Mouse (Mus musculus) hindbrain, postnatal 0 days (tissue): Measurements from ENCODE around the gene Atxn2. TPM values are rescaled to one million over a fixed set of nuclear protein-coding genes. Genes with fewer than 3 reads are reported as not detected.

Source experiments
- ATAC-seq: fragments of 200-750 bp; cut with Nextera tagmentation; 2 replicates; pipeline ENCODE4 v1.8.0; 2017; ENCODE audit warnings: mild to moderate bottlenecking, moderate TSS enrichment, moderate library complexity
- DNase-seq: peaks from one replicate; pipeline ENCODE4 v3.0.0-alpha.2; 2015; ENCODE audit warnings: low spot score
- H3K27ac ChIP-seq: fragments of 300-500 bp; sonication (generic); 2 replicates; pipeline ENCODE4 v1.5.1; 2014; ENCODE audit warnings: mild to moderate bottlenecking
- H3K27me3 ChIP-seq: fragments of 300-500 bp; sonication (generic); 2 replicates; pipeline ENCODE4 v1.6.1; 2014; ENCODE audit warnings: low read length, mixed read lengths; ENCODE audit not compliant: insufficient read depth
- H3K36me3 ChIP-seq: fragments of 300-500 bp; sonication (generic); 2 replicates; pipeline ENCODE4 v1.6.1; 2014; ENCODE audit warnings: low read length, mixed read lengths; ENCODE audit not compliant: insufficient read depth
- H3K4me1 ChIP-seq: fragments of 300-500 bp; sonication (generic); 2 replicates; pipeline ENCODE4 v1.6.1; 2014; ENCODE audit warnings: antibody characterized with exemption, low read length, mixed read lengths; ENCODE audit not compliant: insufficient read depth
- H3K4me2 ChIP-seq: fragments of 300-500 bp; sonication (generic); 2 replicates; pipeline ENCODE4 v1.6.1; 2014; ENCODE audit warnings: low read depth, mild to moderate bottlenecking, low read length, moderate library complexity, mixed read lengths
- H3K4me3 ChIP-seq: fragments of 300-500 bp; sonication (generic); 2 replicates; pipeline ENCODE4 v1.5.1; 2014; ENCODE audit warnings: low read length
- H3K9ac ChIP-seq: fragments of 300-500 bp; sonication (generic); replicated peaks from 2 replicates; pipeline ENCODE4 v1.6.1; 2014; ENCODE audit warnings: mild to moderate bottlenecking, low read length, moderate library complexity, mixed read lengths
- H3K9me3 ChIP-seq: fragments of 300-500 bp; sonication (generic); 2 replicates; pipeline ENCODE4 v1.6.1; 2016; ENCODE audit warnings: low read length, mixed read lengths
- CTCF ChIP-seq: IDR thresholded peaks from 2 replicates; pipeline ENCODE4 v1.5.1; 2016; ENCODE audit warnings: antibody characterized with exemption, control low read depth, low read depth
- WGBS: fragments of 180-500 bp; shearing (Covaris S2); extraction: QIAGEN DNeasy Blood & Tissue Kit; methylation state at CpG from one replicate; pipeline ENCODE4 v1.1.7; 2014; 5-methylcytosine and 5-hydroxymethylcytosine counted together
- polyA plus RNA-seq: library from polyadenylated mRNA; unstranded; fragments of >200 nt; fragmentation: Nextera tagmentation; extraction: Ambion mirVana; gene quantifications from 2 replicates; pipeline ENCODE4 v1.2.1, GENCODE M21; 2015
- total RNA-seq: library from RNA; depleted of rRNA; stranded (reverse); fragments of >200 nt; gene quantifications from 2 replicates; pipeline ENCODE4 v1.2.3, GENCODE M21; 2014

Atxn2 gene
- total and polyA plus RNA-seq, 2 experiments from 2014 or later: 83.5 to 118 TPM

GRCm38 (mm10) chr5:121818862-121819261, 107.7 kb downstream of the Atxn2 start:
- DNase-seq (no peak), ATAC-seq (no peak)
- WGBS: 97% methylated on average over 4 of the region's 4 CpGs
- Histone ChIP-seq H3K36me3 (peaks cover 43% of the 10 kb centered on the region), H3K4me1 (0 out of 2 replicates have a peak, but pooled peaks cover 5% of the 10 kb centered on the region), H3K4me3 (no peak overlapping the region), H3K9ac (no peak overlapping the region), H3K9me3 (no peaks in the 10 kb centered on the region), H3K4me2 (no peak overlapping the region), H3K27ac (no peak overlapping the region), H3K27me3 (no peaks in the 10 kb centered on the region)
- TF ChIP-seq CTCF: no peak

GRCm38 (mm10) chr5:121819559-121819958, 108.4 kb downstream of the Atxn2 start:
- WGBS: 92% methylated on average over 5 of the region's 5 CpGs
- Histone ChIP-seq H3K4me1 (0 out of 2 replicates have a peak, but pooled peaks cover 7% of the 10 kb centered on the region), H3K4me3 (no peak overlapping the region), H3K27ac (no peak overlapping the region), H3K9ac (no peak overlapping the region), H3K4me2 (no peak overlapping the region), H3K27me3 (no peaks in the 10 kb centered on the region), H3K36me3 (peaks cover 37% of the 10 kb centered on the region), H3K9me3 (no peaks in the 10 kb centered on the region)
- TF ChIP-seq CTCF: no peak
- ATAC-seq: no peak
- DNase-seq: no peak

GRCm38 (mm10) chr5:121820161-121820560, 109.0 kb downstream of the Atxn2 start:
- Histone ChIP-seq H3K9ac (no peak overlapping the region), H3K9me3 (no peaks in the 10 kb centered on the region), H3K4me3 (no peak overlapping the region), H3K36me3 (peaks cover 37% of the 10 kb centered on the region), H3K4me2 (no peak overlapping the region), H3K27me3 (no peaks in the 10 kb centered on the region), H3K27ac (no peak overlapping the region), H3K4me1 (0 out of 2 replicates have a peak, but pooled peaks cover 7% of the 10 kb centered on the region)
- ATAC-seq (no peak), DNase-seq (no peak)
- 93% methylated on average over 2 of the region's 2 CpGs for WGBS
- no peak for TF ChIP-seq CTCF

DNA sequence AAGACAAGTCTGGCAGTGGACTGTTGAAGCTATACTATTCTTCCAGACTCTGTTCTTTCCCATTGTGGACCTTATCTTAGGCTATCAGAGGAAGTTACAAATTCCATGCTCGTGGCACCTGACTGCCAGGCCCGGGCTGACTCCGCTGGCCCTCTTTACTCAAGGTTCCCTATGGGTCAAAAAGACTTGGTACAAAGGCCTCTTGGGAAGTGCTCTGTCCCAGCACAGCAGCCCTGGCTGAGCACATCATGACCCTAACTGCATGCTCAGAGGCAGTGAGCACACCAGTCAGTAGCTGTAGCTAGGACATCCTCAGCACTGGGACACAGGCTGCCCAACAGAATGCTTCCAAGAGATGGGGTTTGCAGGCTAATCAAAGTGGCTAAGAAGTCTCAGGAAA, 109.5 kb downstream of the Atxn2 start:
- ATAC-seq (no peak), DNase-seq (no peak)
- Histone ChIP-seq H3K9me3 (no peaks in the 10 kb centered on the region), H3K27me3 (no peaks in the 10 kb centered on the region), H3K4me2 (no peak overlapping the region), H3K27ac (no peak overlapping the region), H3K36me3 (peaks cover 37% of the 10 kb centered on the region), H3K4me3 (no peak overlapping the region), H3K9ac (no peak overlapping the region), H3K4me1 (0 out of 2 replicates have a peak, but pooled peaks cover 7% of the 10 kb centered on the region)
- 83% methylated on average over 3 of the region's 3 CpGs for WGBS
- no peak for TF ChIP-seq CTCF

- peaks cover 36% of the 10 kb centered on the region for H3K36me3 ChIP-seq
- no peak overlapping the region for H3K4me2 ChIP-seq
- no peak for ATAC-seq
- no peaks in the 10 kb centered on the region for H3K9me3 ChIP-seq
- no peak overlapping the region for H3K9ac ChIP-seq
- no peak overlapping the region for H3K27ac ChIP-seq
- H3K4me1 ChIP-seq: 0 out of 2 replicates have a peak, but pooled peaks cover 7% of the 10 kb centered on the region
- TF ChIP-seq CTCF: no peak
- DNase-seq: no peak
- WGBS: 85% methylated on average over 5 of the region's 5 CpGs
- no peaks in the 10 kb centered on the region for H3K27me3 ChIP-seq
- H3K4me3 ChIP-seq: no peak overlapping the region
These were observed 110.0 kb downstream of the Atxn2 start for GRCm38 (mm10) chr5:121821116-121821515.

DNA sequence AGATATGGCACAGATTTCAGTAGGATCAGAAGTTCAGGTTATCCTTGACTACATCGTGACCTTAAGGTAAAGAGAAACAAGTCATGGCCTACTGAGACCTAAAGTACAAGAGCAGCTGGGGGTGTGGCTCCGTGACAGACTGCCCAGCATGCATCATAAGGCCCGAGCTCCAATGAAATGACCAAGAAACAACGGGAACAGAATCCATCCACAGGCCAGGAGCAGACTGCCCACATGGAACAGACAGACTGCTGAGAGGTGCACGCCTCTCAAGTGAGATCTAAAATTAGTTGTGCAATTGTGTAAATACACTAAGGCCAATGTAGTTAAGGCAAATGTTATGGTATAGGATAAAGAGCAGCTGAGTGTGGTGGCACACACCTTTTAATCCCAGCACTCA, 110.4 kb downstream of the Atxn2 start:
- no peak for DNase-seq
- H3K9me3 ChIP-seq: no peaks in the 10 kb centered on the region
- H3K9ac ChIP-seq: no peak overlapping the region
- H3K27me3 ChIP-seq: no peaks in the 10 kb centered on the region
- no peak for TF ChIP-seq CTCF
- 0 out of 2 replicates have a peak, but pooled peaks cover 7% of the 10 kb centered on the region for H3K4me1 ChIP-seq
- H3K4me2 ChIP-seq: no peak overlapping the region
- H3K4me3 ChIP-seq: no peak overlapping the region
- no peak overlapping the region for H3K27ac ChIP-seq
- WGBS: 67% methylated on average over 5 of the region's 5 CpGs
- H3K36me3 ChIP-seq: peaks cover 31% of the 10 kb centered on the region
- no peak for ATAC-seq

DNA sequence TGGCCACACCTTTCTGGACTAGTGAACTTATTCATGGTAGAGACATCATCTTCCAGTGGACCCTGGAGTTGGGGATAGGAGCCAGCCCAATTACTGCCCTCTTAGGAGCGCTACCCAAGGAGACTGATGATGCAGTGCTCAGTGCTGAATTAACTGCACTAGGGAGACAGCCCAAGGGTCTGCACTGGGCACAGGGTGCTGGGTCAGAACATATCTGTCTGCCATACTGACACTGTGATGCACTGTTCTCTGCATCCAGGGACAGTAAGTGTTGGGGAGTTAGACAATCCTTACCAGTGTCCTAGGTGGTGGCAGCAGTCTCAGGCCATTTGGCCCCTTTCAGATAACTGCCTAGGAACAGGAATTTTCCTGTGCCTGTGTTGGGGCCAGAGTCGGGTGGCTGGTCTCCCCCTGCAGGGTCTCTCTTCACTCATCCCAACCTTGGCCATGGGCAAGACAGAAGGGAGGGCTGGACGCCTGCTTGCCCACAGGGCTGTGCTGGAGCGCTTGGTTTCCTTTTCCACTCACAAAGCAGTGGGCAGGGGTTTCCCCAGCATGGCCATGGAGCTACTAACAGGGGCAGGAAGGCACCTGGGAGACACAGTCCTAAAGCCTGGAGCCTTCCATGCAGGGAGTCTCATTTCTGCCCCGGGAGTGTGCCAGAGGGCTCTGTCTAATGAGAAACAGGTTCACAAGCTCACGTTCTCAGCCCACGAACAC, 111.8 kb downstream of the Atxn2 start:
- no peak overlapping the region for H3K4me2 ChIP-seq
- no peaks in the 10 kb centered on the region for H3K9me3 ChIP-seq
- H3K36me3 ChIP-seq: peaks cover 17% of the 10 kb centered on the region
- ATAC-seq: no peak
- no peak overlapping the region for H3K4me3 ChIP-seq
- no peaks in the 10 kb centered on the region for H3K27me3 ChIP-seq
- DNase-seq: no peak
- 0 out of 2 replicates have a peak, but pooled peaks cover 7% of the 10 kb centered on the region for H3K4me1 ChIP-seq
- no peak overlapping the region for H3K9ac ChIP-seq
- TF ChIP-seq CTCF: no peak
- peak overlapping the region; percentile 34; the same call in 1 of the 2 replicates for H3K27ac ChIP-seq
- WGBS: 68% methylated on average over 7 of the region's 7 CpGs
